Mouse (Mus musculus) hindbrain, embryonic 13.5 days (tissue): ENCODE measurements at regions not wholly inside any gene's neighbourhood (a gene's known extent, or its start where the extent isn't known, plus 50 kb on each side); places are given as distances from the start of the nearest gene placed in this dataset.
A peak's percentile ranks its signal among the peaks of the same experiment; 100 is the strongest.

Source experiments
- ATAC-seq: fragments of 200-750 bp; cut with Nextera tagmentation; 2 replicates; pipeline ENCODE4 v1.8.0; 2017; ENCODE audit warnings: moderate TSS enrichment; ENCODE audit not compliant: low FRiP score
- H3K27ac ChIP-seq: fragments of 300-500 bp; sonication (generic); 2 replicates; pipeline ENCODE4 v1.5.1; 2015; ENCODE audit warnings: inconsistent platforms, mild to moderate bottlenecking, moderate library complexity
- H3K27me3 ChIP-seq: fragments of 300-500 bp; sonication (generic); 2 replicates; pipeline ENCODE4 v1.6.1; 2015; ENCODE audit warnings: mild to moderate bottlenecking, inconsistent platforms
- H3K36me3 ChIP-seq: fragments of 300-500 bp; sonication (generic); 2 replicates; pipeline ENCODE4 v1.6.1; 2015; ENCODE audit warnings: mild to moderate bottlenecking, inconsistent platforms
- H3K4me1 ChIP-seq: fragments of 300-500 bp; sonication (generic); replicated peaks from 2 replicates; pipeline ENCODE4 v1.6.1; 2015; ENCODE audit warnings: inconsistent platforms
- H3K4me2 ChIP-seq: fragments of 300-500 bp; sonication (generic); 2 replicates; pipeline ENCODE4 v1.6.1; 2015; ENCODE audit warnings: inconsistent platforms, mild to moderate bottlenecking, moderate library complexity
- H3K4me3 ChIP-seq: fragments of 300-500 bp; sonication (generic); 2 replicates; pipeline ENCODE4 v1.5.1; 2015; ENCODE audit warnings: mild to moderate bottlenecking, inconsistent platforms
- H3K9ac ChIP-seq: fragments of 300-500 bp; sonication (generic); 2 replicates; pipeline ENCODE4 v1.6.1; 2015; ENCODE audit warnings: mild to moderate bottlenecking, inconsistent platforms
- H3K9me3 ChIP-seq: fragments of 300-500 bp; sonication (generic); 2 replicates; pipeline ENCODE4 v1.6.1; 2016; ENCODE audit warnings: inconsistent platforms
- WGBS: fragments of 180-500 bp; shearing (Covaris S2); methylation state at CpG from one replicate; pipeline ENCODE4 v1.1.7; 2015; 5-methylcytosine and 5-hydroxymethylcytosine counted together

DNA sequence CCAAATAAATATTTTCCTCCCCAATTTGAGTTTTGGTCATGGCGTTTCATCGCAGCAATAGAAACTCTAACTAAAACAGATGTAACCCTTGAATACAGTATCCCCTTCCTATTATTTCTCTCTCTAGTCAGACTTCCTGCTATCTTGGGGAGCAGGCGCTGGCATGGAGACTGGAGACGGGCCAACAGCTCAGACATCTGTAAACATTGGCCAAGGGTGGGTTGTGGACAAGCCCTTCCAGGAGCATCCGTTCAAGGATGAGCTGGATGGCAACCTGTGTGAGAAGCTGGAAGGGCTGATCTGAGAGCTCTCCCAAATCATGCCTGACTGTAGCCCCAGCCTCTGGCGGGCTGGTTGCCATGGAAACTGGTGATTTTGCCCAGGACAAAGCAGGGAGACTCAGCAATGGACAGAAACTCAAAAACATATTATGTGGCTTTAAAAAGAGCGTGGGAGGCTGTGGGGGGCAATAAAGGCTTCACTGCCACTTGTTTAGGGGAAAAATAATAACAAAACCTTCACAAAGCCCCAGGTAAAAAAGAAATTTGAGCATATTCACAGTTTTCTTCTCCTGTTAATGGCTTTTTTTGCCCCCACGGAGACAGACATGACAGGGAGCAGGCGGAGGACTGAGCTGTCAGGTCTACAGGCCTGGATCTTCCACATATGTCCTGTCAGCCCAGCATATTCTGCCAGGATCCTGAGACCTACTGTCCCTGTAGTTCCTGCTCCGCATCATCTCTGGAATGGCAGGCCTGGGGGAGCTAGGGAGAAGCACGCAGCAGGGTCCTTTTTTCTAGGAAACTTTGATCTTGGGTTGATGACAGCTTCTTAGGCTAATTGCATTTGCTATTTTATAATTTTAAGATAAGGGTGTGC is 113.0 kb downstream of the Chst1 start:
- Histone ChIP-seq H3K9ac (0 out of 2 replicates have a peak overlapping the region, but pooled peaks have one; percentile 49), H3K4me3 (no peak overlapping the region), H3K4me1 (peaks cover 28% of the 10 kb centered on the region), H3K27ac (peak overlapping the region; percentile 80), H3K4me2 (no peak overlapping the region), H3K36me3 (no peaks in the 10 kb centered on the region), H3K27me3 (no peaks in the 10 kb centered on the region), H3K9me3 (no peaks in the 10 kb centered on the region)
- ATAC-seq, result peak; percentile 56; the same call in 1 of the 2 replicates
- 48% methylated on average over 11 of the region's 11 CpGs for WGBS

DNA sequence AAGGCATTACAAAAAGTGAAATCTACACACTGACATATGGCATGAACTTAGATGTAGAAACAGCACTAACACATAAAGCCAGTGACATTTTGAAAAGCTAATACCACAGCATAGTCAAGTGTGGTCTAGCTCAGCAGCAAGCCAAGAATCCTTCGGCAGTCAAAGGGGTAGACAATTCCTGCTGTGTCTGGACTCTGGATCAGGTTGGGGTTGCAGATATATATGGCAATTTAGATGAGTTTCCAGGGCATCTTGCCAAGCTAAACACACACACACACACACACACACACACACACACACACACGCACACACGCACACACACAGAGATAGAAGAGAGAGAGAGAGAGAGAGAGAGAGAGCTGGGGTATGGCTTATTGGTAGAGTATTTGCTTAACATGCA is 118.2 kb downstream of the Chst1 start:
- no peaks in the 10 kb centered on the region for H3K9me3 ChIP-seq
- 84% methylated on average over 3 of the region's 3 CpGs for WGBS

DNA sequence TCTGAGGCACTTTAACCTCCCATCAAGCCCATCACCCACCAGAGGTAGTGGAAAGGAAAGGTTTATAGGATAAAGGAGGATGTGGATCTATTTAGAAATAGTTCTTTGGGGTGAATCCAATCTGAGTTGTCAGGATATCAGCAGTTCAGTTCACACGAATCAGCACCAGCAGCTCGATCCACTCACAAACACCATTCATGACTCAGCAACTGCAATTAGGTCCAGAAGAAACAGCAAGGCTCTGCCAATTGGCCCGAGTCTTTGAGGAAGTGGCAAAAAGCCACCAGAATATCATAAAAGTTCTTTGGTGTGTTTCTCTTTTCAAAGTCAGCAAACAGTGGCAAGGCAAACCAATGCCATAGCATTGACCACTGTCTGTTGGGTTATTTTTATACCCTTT is 122.4 kb downstream of the Chst1 start:
- H3K27ac ChIP-seq, result no peak overlapping the region
- no peak overlapping the region for H3K4me3 ChIP-seq
- H3K4me1 ChIP-seq, result peaks cover 32% of the 10 kb centered on the region
- H3K9ac ChIP-seq, result no peak overlapping the region
- no peaks in the 10 kb centered on the region for H3K36me3 ChIP-seq
- ATAC-seq, result no peak
- no peaks in the 10 kb centered on the region for H3K27me3 ChIP-seq
- WGBS, result 87% methylated on average over 3 of the region's 3 CpGs
- no peak overlapping the region for H3K4me2 ChIP-seq
- no peaks in the 10 kb centered on the region for H3K9me3 ChIP-seq

More for the DNA sequence above, 118.2 kb downstream of the Chst1 start:
- H3K4me2 ChIP-seq, result no peak overlapping the region
- no peak overlapping the region for H3K27ac ChIP-seq
- H3K36me3 ChIP-seq, result no peaks in the 10 kb centered on the region
- H3K9ac ChIP-seq, result no peak overlapping the region
- peaks cover 8% of the 10 kb centered on the region for H3K4me1 ChIP-seq
- H3K4me3 ChIP-seq, result no peak overlapping the region
- ATAC-seq, result no peak
- no peaks in the 10 kb centered on the region for H3K27me3 ChIP-seq

DNA sequence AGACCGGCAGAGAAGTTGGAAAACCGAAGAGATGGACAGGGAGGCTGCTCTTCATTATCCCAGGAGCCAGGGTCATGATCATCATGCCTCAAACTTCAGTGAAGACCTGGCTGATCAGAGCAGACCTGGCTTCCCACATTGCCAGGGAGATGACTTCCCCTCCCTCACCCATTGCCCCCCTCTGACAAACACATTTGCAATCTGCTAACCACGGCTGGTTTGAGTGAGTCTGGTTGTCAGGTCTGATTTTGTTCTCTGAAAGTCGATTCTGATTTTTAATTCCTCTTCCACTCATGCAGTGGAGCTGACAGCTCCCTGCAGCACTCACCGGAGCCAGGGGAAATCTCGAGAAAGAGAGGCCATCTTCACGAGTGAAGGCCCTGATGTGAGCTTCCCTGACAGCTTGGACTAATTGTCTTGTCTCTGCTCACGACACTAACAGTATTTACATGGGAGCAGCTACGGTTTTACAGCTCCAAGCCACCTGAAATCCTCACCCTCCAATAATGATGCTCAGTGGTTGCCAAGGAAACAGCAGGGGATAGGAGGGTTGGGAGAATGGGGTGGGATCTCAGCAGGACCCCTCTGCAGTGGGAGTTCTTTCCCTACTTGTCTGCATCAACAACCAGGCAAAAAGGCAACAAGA is 124.2 kb downstream of the Chst1 start:
- Histone ChIP-seq H3K27me3 (no peaks in the 10 kb centered on the region), H3K36me3 (no peaks in the 10 kb centered on the region), H3K27ac (peak overlapping the region; percentile 76), H3K4me2 (no peak overlapping the region), H3K4me3 (no peak overlapping the region), H3K9ac (0 out of 2 replicates have a peak overlapping the region, but pooled peaks have one; percentile 36), H3K9me3 (no peaks in the 10 kb centered on the region), H3K4me1 (peaks cover 39% of the 10 kb centered on the region)
- 33% methylated on average over 9 of the region's 9 CpGs for WGBS
- ATAC-seq, result peak; percentile 71

DNA sequence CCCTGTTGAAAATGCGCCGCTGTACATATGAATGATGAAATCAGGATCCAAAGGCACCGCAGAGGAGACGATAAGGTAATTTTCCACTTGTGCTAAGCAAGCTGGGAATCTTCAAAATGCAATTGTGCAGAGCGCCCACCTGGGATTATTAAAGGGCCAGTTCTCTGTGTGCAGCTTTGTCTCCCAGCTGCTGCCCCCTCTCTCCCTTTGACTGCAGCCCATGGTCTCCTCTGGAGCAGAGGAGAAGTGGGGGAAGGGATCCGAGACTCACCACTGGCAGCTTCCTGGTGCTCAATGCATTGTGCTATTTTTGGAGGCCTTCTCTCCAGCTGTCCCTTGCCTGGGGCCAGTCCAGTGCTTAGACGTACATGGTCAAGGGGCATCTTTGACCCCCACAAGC is 127.1 kb downstream of the Chst1 start:
- Histone ChIP-seq H3K9me3 (no peaks in the 10 kb centered on the region), H3K4me3 (no peak overlapping the region), H3K4me2 (no peak overlapping the region), H3K4me1 (peaks cover 39% of the 10 kb centered on the region), H3K27ac (peak overlapping the region; percentile 71), H3K27me3 (no peaks in the 10 kb centered on the region), H3K9ac (peak overlapping the region; percentile 26; the same call in 1 of the 2 replicates), H3K36me3 (no peaks in the 10 kb centered on the region)
- WGBS, result 37% methylated on average over 7 of the region's 7 CpGs
- peak; percentile 41; the same call in 1 of the 2 replicates for ATAC-seq

DNA sequence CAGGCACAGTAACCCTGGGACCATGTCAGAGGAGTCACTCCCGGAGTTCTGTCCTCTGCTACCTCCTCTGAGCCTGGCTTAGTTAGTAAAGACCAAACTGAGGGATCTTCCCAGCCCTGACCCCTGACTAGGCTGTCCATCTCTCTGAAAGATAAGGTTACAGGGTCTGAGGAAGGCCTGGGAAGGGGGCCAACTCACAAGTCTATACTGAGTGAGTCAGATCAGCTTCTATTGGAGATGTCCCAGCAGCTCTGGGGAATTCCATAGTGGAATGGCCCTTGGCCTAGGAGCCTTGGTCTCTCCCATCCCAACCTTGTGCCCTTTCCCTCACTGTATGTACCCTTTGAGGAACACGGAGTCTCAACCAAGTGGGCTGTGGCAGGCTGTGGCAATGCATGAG is 127.7 kb downstream of the Chst1 start:
- 95% methylated on average over 2 of the region's 2 CpGs for WGBS
- H3K4me3 ChIP-seq, result no peak overlapping the region
- H3K27ac ChIP-seq, result peak overlapping the region; percentile 71
- no peak overlapping the region for H3K9ac ChIP-seq
- H3K4me1 ChIP-seq, result peaks cover 39% of the 10 kb centered on the region
- H3K36me3 ChIP-seq, result no peaks in the 10 kb centered on the region
- ATAC-seq, result no peak
- no peak overlapping the region for H3K4me2 ChIP-seq
- H3K9me3 ChIP-seq, result no peaks in the 10 kb centered on the region
- H3K27me3 ChIP-seq, result no peaks in the 10 kb centered on the region

DNA sequence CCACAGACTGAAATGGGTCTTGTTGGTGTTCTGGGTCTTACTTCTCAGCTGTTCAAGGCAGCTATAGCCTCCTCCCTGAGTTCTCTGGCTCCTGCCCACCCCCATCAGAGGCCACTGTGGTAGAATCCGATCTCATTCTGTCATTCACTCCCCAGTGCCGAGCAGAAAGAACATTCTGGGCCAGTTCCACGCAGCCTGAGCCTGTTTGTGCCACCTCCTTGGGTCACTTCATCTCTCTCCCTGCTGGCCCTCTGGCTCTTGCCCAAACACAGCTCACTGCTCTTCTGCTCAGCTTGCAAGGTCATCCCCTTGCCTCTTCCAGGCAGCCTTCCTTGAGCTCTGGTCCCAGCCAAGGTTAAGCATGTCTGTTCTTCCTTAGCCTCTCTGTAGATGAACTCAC is 128.9 kb downstream of the Chst1 start:
- Histone ChIP-seq H3K4me1 (peaks cover 35% of the 10 kb centered on the region), H3K4me3 (no peak overlapping the region), H3K9ac (no peak overlapping the region), H3K27me3 (no peaks in the 10 kb centered on the region), H3K9me3 (no peaks in the 10 kb centered on the region), H3K27ac (no peak overlapping the region), H3K4me2 (no peak overlapping the region), H3K36me3 (no peaks in the 10 kb centered on the region)
- WGBS, result 92% methylated on average over 3 of the region's 3 CpGs
- no peak for ATAC-seq

DNA sequence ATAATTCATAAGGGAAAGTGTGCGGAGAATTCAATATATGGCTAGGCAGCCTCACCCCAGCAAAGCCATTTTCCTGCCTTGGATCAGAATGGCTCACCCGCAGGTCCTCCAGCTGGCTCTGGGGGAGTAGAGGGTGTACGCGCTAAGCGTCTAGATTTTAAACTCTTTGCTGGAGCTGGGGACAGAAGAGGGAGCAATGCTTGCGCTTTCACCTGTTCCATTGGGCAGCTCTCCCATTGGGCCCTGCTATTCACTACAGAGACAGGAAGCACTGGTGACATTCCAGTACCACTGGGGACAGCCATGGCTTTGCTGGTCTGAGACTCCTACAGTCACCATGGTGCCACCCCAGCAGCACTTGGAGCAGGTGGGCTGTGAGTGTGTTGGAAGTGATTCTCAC is 130.9 kb downstream of the Chst1 start:
- Histone ChIP-seq H3K27me3 (no peaks in the 10 kb centered on the region), H3K27ac (no peak overlapping the region), H3K4me1 (peaks cover 19% of the 10 kb centered on the region), H3K9me3 (no peaks in the 10 kb centered on the region), H3K36me3 (no peaks in the 10 kb centered on the region), H3K9ac (no peak overlapping the region), H3K4me2 (no peak overlapping the region), H3K4me3 (no peak overlapping the region)
- WGBS, result 95% methylated on average over 6 of the region's 6 CpGs
- ATAC-seq, result no peak

DNA sequence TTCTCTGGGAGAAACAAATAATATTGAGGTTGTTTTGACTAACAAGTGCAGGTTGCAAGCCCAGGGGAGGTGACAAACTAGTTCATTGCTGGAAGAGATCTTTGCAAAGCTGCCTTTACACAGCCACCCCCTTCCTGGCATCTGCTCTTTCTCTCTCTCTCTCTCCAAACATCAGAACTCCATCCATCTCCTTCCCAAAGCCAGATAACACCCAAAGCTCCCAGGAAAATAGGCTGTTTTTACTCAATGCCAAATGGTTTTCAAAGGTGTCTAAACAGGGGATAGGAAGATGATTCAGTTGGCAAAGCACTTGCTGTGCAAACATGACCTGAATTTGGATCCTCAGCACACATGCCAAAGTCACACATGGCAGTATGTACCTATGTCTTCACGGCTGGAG is 133.9 kb downstream of the Chst1 start:
- no peak overlapping the region for H3K9ac ChIP-seq
- no peak overlapping the region for H3K4me3 ChIP-seq
- no peaks in the 10 kb centered on the region for H3K36me3 ChIP-seq
- H3K9me3 ChIP-seq, result no peaks in the 10 kb centered on the region
- no peak for ATAC-seq
- H3K4me1 ChIP-seq, result 0 out of 2 replicates have a peak, but pooled peaks cover 6% of the 10 kb centered on the region
- WGBS, result 83% methylated on average over 1 of the region's 1 CpGs
- H3K27me3 ChIP-seq, result no peaks in the 10 kb centered on the region
- no peak overlapping the region for H3K4me2 ChIP-seq
- H3K27ac ChIP-seq, result no peak overlapping the region

DNA sequence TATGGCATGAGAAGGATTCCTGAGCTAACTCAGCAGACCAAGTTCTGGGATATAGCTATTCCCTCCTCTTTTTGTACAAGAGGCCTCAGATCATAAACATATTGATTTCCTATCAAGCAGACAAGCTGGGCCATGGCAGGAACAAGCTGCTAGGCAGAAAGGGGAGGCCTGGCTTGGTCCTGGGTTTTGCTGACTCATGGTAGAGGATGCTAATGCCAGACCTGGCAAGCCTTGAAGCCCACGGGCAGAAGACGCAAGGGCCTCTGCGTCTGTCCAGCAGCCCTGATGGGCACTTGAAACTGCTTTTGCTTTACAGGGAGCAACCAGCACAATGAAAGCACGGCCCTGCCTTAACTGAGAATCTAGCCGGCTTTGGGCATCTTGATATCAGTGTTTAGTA is 136.3 kb downstream of the Chst1 start:
- H3K4me1 ChIP-seq, result 0 out of 2 replicates have a peak, but pooled peaks cover 6% of the 10 kb centered on the region
- H3K4me2 ChIP-seq, result no peak overlapping the region
- no peak overlapping the region for H3K27ac ChIP-seq
- no peaks in the 10 kb centered on the region for H3K27me3 ChIP-seq
- no peak overlapping the region for H3K9ac ChIP-seq
- H3K4me3 ChIP-seq, result no peak overlapping the region
- WGBS, result 85% methylated on average over 5 of the region's 5 CpGs
- no peaks in the 10 kb centered on the region for H3K9me3 ChIP-seq
- no peak for ATAC-seq
- no peaks in the 10 kb centered on the region for H3K36me3 ChIP-seq

DNA sequence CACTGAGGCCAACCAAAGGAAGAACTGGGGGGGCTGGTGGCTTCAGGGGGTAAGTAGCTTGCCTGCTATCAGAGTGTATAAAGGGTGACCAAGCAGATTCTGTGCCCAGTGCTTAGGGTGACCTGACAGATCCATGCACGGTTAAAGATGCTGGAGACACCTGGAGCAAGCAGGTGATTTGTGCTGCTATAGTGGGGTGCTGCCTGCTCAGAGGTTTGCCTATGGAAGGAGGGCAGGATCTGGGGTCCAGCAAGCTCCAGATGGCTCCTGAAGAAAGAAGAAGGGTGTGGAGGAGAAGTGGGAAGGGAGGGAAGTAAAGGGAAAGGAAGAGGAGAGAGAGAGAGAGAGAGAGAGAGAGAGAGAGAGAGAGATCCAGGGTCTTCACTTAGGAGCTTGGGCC is 137.8 kb downstream of the Chst1 start:
- Histone ChIP-seq H3K4me2 (no peak overlapping the region), H3K9me3 (no peaks in the 10 kb centered on the region), H3K4me1 (0 out of 2 replicates have a peak, but pooled peaks cover 6% of the 10 kb centered on the region), H3K9ac (no peak overlapping the region), H3K36me3 (no peaks in the 10 kb centered on the region), H3K27ac (no peak overlapping the region), H3K27me3 (0 out of 2 replicates have a peak, but pooled peaks cover 3% of the 10 kb centered on the region), H3K4me3 (no peak overlapping the region)
- 86% methylated on average over 1 of the region's 1 CpGs for WGBS
- ATAC-seq, result no peak

DNA sequence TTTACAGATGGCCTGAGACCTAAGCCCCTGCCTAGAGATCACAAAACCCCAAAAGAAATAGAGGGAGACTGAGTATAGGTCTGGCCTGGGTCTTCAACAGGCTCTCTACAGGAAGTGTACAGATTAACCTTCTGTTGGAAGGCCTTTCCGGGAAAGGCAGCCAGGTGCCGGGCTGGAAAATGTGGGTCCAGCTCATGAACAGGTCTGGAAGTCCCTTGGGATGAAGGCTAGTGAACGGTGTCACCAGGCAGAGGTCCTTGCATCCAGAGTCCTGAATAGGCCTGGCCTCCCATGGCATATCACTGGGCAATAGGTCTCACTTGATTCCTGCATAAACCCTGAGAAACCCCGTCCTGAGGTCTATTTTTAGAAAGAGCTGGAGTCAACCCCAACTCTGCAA is 140.1 kb downstream of the Chst1 start:
- ATAC-seq, result no peak
- 83% methylated on average over 4 of the region's 4 CpGs for WGBS

More for the DNA sequence above, 140.1 kb downstream of the Chst1 start:
- Histone ChIP-seq H3K27me3 (0 out of 2 replicates have a peak, but pooled peaks cover 3% of the 10 kb centered on the region), H3K4me2 (no peak overlapping the region), H3K4me1 (peaks cover 12% of the 10 kb centered on the region), H3K27ac (no peak overlapping the region), H3K36me3 (no peaks in the 10 kb centered on the region), H3K4me3 (no peak overlapping the region), H3K9ac (no peak overlapping the region), H3K9me3 (no peaks in the 10 kb centered on the region)
